Mouse (Mus musculus) spleen, adult 2 months (tissue): ENCODE data around the gene Gm17268. TPM values are rescaled to one million over a fixed set of nuclear protein-coding genes. Genes with fewer than 3 reads are reported as not detected.

Experiments used
- DNase-seq, 2 experiments: peaks; one replicate each; pipeline versions ENCODE4 v3.0.0 to v3.0.0-alpha.2; 2012 to 2021; ENCODE audit warnings: low spot score in 2 of 2, low read depth in 1 of 2
- H3K27ac ChIP-seq: fragments of 200-500 bp; 2 replicates; pipeline ENCODE4 v1.5.1; 2012; ENCODE audit warnings: low read length, inconsistent platforms; ENCODE audit not compliant: insufficient read depth
- H3K27me3 ChIP-seq: fragments of 200-500 bp; 2 replicates; pipeline ENCODE4 v1.6.1; 2012; ENCODE audit warnings: mild to moderate bottlenecking, moderate library complexity, low read length, inconsistent platforms; ENCODE audit not compliant: control insufficient read depth, insufficient read depth
- H3K36me3 ChIP-seq: fragments of 200-500 bp; 2 replicates; pipeline ENCODE4 v1.6.1; 2012; ENCODE audit warnings: mild to moderate bottlenecking, low read length, inconsistent platforms; ENCODE audit not compliant: control insufficient read depth, insufficient read depth
- H3K4me1 ChIP-seq: fragments of 200-500 bp; 2 replicates; pipeline ENCODE4 v1.6.1; 2011; ENCODE audit warnings: inconsistent platforms; ENCODE audit not compliant: control insufficient read depth, insufficient read depth, insufficient read length
- H3K4me3 ChIP-seq: fragments of 200-500 bp; 2 replicates; pipeline ENCODE4 v1.5.1; 2011; ENCODE audit warnings: mild to moderate bottlenecking, inconsistent platforms; ENCODE audit not compliant: insufficient read depth, insufficient read length; ENCODE audit errors: extremely low read depth
- CTCF ChIP-seq: fragments of 200-500 bp; IDR thresholded peaks from 2 replicates; pipeline ENCODE4 v1.5.1; 2011; ENCODE audit warnings: mild to moderate bottlenecking, inconsistent platforms; ENCODE audit not compliant: insufficient read depth, insufficient read length, insufficient replicate concordance; ENCODE audit errors: extremely low read depth
- POLR2A ChIP-seq: fragments of 200-500 bp; IDR thresholded peaks from 2 replicates; pipeline ENCODE4 v1.6.1; 2011; ENCODE audit warnings: low read depth, low read length, inconsistent platforms
- WGBS: fragments of 180-500 bp; shearing (Covaris S2); methylation state at CpG from one replicate; pipeline ENCODE4 v1.1.7; 2018; 5-methylcytosine and 5-hydroxymethylcytosine counted together
- polyA plus RNA-seq: library from polyadenylated mRNA; depleted of rRNA; stranded (reverse); fragments of >200 nt; gene quantifications from 2 replicates; pipeline ENCODE4 v1.2.3, GENCODE M21; 2012

Gene Gm17268
- polyA plus RNA-seq, 1 experiment: not detected

DNA sequence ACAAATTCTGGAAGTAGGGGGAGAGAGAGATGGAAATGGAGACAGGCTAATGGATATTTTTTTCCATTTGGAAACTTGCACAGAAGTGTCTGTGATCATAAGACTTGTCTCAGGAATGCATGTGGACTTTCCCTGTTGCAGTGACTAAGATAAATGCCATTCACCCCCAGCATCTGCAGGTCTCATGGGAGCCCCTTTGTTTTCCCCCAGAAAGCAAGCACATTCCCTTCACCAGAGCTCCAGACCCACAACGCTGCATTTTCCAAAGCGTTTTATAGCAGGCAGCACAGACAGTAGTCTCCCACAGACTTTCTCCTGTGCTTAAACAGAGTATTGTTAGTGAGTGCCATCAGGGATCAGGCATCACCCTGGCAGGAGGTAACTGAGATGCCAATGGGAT is 19.0 kb downstream of the Gm17268 start:
- no peaks in the 10 kb centered on the region for H3K27me3 ChIP-seq
- 69% methylated on average over 2 of the region's 2 CpGs for WGBS
- H3K27ac ChIP-seq: no peak overlapping the region
- no peaks in the 10 kb centered on the region for H3K36me3 ChIP-seq
- H3K4me3 ChIP-seq: no peak overlapping the region
- no peaks in the 10 kb centered on the region for H3K4me1 ChIP-seq
- DNase-seq: no peak
- TF ChIP-seq CTCF: no peak
- no peak for TF ChIP-seq POLR2A

GRCm38 (mm10) chr11:82016181-82016780 is 22.1 kb downstream of the Gm17268 start:
- WGBS: 66% methylated on average over 3 of the region's 3 CpGs
- no peak for TF ChIP-seq POLR2A
- no peak for TF ChIP-seq CTCF

DNA sequence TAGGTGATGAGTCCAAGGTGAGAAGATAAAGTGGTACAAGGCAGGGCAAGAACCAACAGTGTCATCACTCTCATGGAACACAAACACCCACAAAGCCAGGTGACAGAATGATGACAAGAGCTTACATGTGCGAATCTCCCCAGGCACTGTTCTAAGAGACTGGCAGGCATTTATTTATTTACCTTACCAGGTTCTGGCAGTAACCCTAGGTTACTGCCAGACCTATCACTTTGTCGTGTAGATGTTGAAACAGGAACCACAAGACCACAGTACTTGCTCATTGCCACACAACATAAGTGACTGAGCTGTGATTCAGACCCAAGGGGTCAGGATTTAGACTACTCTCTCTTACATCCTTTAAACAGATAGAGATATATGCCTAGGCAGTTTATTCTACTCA is 23.3 kb downstream of the Gm17268 start:
- TF ChIP-seq POLR2A (no peak), CTCF (no peak)
- 38% methylated on average over 2 of the region's 2 CpGs for WGBS
- Histone ChIP-seq H3K27ac (no peak overlapping the region), H3K36me3 (no peaks in the 10 kb centered on the region), H3K27me3 (no peaks in the 10 kb centered on the region), H3K4me1 (no peaks in the 10 kb centered on the region), H3K4me3 (no peak overlapping the region)
- DNase-seq: no peak

More at GRCm38 (mm10) chr11:82016181-82016780, 22.1 kb downstream of the Gm17268 start:
- no peak overlapping the region for H3K27ac ChIP-seq
- DNase-seq: no peak
- H3K4me3 ChIP-seq: no peak overlapping the region
- no peaks in the 10 kb centered on the region for H3K36me3 ChIP-seq
- no peaks in the 10 kb centered on the region for H3K27me3 ChIP-seq
- no peaks in the 10 kb centered on the region for H3K4me1 ChIP-seq

- TF ChIP-seq POLR2A: no peak
- TF ChIP-seq CTCF: no peak
- H3K27me3 ChIP-seq: no peaks in the 10 kb centered on the region
- no peak for DNase-seq
- H3K4me3 ChIP-seq: no peak overlapping the region
- no peaks in the 10 kb centered on the region for H3K4me1 ChIP-seq
- H3K36me3 ChIP-seq: no peaks in the 10 kb centered on the region
- H3K27ac ChIP-seq: no peak overlapping the region
- 36% methylated on average over 1 of the region's 1 CpGs for WGBS
Measured at GRCm38 (mm10) chr11:82013756-82014155, 24.6 kb downstream of the Gm17268 start.

DNA sequence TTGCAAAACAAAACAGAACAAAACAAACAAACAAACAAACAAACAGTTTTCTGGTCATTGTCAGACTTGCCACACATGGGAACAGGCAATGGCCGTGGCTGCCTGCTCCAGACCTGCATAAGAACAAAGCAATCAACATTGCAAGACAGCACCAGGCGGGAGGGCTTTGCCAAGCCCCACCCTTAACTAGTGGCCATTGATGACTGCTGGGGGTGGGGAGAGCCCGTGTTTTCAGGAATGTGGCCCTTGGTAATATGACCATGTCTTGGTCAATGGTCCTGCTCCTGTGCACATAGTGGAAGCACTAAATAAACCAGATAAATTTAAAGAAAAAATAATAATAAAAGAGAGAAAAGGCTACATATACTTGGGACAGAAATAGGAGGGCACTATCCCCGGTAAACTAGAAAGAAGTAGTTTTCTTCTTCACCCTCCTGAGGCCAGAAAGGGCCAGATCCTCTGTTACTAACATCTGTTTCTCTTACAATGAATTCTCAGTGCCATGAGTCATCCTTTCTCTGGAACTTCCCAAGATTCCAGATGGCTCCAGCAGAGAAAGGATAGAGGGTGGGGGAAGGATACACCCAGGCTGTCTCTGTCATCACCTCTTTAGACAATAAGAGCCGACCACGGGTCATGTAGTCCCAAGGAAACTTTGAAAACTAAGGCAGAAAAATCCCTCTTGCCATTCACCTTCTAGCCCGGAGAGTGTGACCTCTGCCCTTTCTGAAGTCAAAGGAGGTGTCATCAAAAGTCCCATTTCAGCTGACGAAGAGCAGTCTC is 26.8 kb downstream of the Gm17268 start:
- WGBS: 73% methylated on average over 8 of the region's 8 CpGs

GRCm38 (mm10) chr11:82010115-82010514 is 28.2 kb downstream of the Gm17268 start:
- H3K4me1 ChIP-seq: no peaks in the 10 kb centered on the region; the same call in 1 of the 2 replicates
- TF ChIP-seq POLR2A: no peak
- 86% methylated on average over 3 of the region's 3 CpGs for WGBS
- H3K27ac ChIP-seq: no peak overlapping the region
- DNase-seq: no peak
- H3K4me3 ChIP-seq: no peak overlapping the region
- H3K36me3 ChIP-seq: no peaks in the 10 kb centered on the region
- H3K27me3 ChIP-seq: no peaks in the 10 kb centered on the region

More for the DNA sequence above, 26.8 kb downstream of the Gm17268 start:
- no peak overlapping the region for H3K27ac ChIP-seq
- no peaks in the 10 kb centered on the region for H3K36me3 ChIP-seq
- H3K4me3 ChIP-seq: no peak overlapping the region
- no peaks in the 10 kb centered on the region for H3K27me3 ChIP-seq
- TF ChIP-seq CTCF: no peak
- no peak for TF ChIP-seq POLR2A
- H3K4me1 ChIP-seq: no peaks in the 10 kb centered on the region; the same call in 1 of the 2 replicates
- no peak for DNase-seq
